Mouse (Mus musculus) T-helper 1 cell (primary cell): ENCODE results near the gene Stat5b.
"Not testable (repeated sequence)": the region's sequence is repeated elsewhere in the genome, so short reads cannot be mapped to it uniquely, and the experiment has no call there.

Experiments used
- in situ Hi-C: fragments of 300-600 bp; cut with MboI, MseI; formaldehyde crosslinking; loops from one replicate; pipeline ENCODE4 v1.15.1; 2025; ENCODE audit warnings: high pct_unique_total_duplicates

Stat5b gene

GRCm38 (mm10) chr11:100816801-100817200 lies 33.7 kb downstream of the Stat5b start:
- in situ Hi-C loops, result no loop called here

GRCm38 (mm10) chr11:100816342-100816741 lies 34.2 kb downstream of the Stat5b start:
- in situ Hi-C loops, result no loop called here

DNA sequence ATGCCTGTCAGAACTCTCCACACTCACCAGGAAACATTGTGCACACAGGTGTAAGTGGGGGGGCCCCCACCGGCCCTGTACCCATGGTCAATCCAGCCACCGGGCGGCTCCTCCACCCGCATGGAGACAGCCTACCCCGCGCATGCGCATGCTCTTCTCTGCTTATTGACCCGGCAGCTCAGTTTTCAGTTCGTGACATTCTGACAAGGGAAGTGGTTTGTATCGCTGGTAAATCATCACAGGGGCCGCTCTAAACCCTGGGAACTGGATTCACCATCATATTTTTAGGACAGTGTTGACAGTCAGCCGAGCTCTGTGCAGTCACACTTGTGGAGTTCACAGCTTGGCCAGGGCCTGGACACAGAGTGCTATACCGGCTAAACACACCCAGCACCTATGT lies 36.0 kb downstream of the Stat5b start:
- in situ Hi-C loops, result no loop called here

DNA sequence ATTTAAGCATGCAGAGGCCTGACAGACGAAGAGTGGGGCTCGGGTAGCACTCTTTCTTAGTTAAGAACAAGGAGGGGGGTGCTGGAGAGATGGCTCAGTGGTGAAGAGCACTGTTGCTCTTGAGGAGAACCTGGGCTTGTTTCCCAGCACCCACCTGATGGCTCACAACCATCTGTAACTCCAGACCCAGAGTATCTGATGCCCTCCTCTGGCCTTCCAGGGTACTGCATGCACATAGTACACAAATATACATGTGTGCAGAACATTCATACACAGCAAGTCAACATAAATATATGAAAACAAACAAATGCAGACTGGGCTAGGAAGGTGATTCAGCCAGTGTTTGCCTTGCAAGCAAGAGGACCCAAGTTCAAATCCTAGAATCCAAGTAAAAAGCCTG lies 39.4 kb downstream of the Stat5b start:
- in situ Hi-C loops, result no loop called here

- in situ Hi-C loops, result no loop called here
Observed at GRCm38 (mm10) chr11:100810516-100810915, 40.0 kb downstream of the Stat5b start.

DNA sequence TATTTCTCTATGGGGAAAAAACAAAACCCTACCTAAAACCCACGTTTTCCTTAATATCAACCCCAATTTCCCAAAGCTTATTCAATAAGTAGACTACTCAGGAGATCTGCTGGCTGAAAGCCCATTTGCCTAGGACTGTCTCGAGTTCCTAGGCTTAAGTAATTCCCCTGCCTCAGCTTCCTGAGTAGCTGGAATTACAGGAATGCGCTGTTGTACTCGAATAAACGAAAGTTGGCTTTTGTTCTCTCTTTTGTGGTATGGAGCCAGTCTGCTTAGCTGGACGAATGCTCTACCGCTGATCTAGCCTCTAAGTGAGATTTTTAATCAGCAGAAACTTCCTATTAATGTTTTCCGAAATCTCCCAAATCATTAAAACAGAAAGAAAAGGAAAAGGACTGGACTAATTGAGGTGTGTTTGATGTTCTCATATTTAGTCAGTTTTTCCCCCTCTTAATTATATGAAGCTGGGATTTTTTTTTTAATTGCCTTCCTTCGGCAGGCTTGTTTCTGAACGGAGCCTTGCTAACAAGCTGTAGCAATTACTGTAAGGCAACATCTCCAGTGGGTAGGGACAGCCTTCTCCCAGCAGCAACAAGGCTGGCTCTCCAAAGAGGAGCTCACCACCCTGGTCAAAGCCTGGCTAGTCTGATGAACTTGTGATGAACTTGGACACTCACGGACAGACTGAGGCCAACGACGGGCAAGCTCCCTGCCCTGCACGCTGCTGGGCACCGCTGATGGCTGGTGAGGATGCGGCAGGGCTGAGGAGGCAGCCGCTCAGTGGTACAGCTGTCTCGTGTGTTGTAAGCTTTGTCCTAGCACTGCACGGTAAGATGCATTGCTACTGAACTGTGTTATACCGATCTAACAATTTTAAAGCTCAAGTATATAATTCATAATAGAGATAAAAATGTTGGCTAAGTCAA lies 43.9 kb downstream of the Stat5b start:
- in situ Hi-C loops, result no loop called here

- in situ Hi-C loops, result no loop called here
Observed at GRCm38 (mm10) chr11:100805535-100805934, 45.0 kb downstream of the Stat5b start.

- in situ Hi-C loops, result no loop called here
Observed at GRCm38 (mm10) chr11:100804409-100804808, 46.1 kb downstream of the Stat5b start.

DNA sequence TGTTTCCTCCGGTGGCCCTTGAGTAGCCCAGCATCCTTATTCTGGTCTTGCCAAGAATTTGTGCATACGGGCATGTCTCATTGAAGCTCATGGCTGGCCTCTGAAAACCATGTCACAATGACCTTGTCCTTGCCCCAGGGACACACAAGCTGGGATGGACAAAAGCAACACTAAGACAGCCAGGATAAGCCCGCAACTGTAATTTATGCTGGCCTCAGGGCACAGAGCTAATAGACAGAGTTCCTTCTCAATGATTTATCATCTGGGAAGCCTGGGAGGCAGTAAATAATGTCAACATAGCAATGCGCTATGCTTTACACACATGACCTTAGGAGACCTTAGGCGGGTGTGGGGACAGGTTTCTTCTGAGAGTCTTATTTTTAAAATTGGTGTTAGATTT lies 51.1 kb downstream of the Stat5b start:
- in situ Hi-C loops, result loop anchor here (5.0 kb wide), 1 partner anchor 73 kb away; no protein-coding TSS in a partner anchor

GRCm38 (mm10) chr11:100796585-100796984 lies 53.9 kb downstream of the Stat5b start:
- in situ Hi-C loops, result loop anchor here (5.0 kb wide), 1 partner anchor 76 kb away; no protein-coding TSS in a partner anchor

DNA sequence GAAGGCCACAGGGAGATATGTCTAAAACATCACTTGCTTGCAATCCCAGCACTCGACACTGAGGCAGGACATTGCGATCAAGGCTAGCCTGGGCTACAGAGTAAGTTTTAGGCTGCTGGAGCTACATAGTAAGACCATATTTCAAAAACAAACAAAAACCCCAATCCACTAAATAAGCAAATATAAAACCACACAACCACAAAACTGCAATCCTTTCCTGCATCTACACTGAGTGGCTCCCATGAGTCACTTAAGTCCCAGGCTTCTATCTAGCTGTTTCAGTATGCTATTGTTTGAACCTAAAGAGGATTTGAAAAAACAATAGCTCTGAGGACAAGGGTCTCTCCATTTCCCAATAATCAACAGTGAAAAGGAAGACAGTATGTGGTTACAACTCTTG lies 55.1 kb downstream of the Stat5b start:
- in situ Hi-C loops, result loop anchor here (5.0 kb wide), 1 partner anchor 77 kb away; no protein-coding TSS in a partner anchor

DNA sequence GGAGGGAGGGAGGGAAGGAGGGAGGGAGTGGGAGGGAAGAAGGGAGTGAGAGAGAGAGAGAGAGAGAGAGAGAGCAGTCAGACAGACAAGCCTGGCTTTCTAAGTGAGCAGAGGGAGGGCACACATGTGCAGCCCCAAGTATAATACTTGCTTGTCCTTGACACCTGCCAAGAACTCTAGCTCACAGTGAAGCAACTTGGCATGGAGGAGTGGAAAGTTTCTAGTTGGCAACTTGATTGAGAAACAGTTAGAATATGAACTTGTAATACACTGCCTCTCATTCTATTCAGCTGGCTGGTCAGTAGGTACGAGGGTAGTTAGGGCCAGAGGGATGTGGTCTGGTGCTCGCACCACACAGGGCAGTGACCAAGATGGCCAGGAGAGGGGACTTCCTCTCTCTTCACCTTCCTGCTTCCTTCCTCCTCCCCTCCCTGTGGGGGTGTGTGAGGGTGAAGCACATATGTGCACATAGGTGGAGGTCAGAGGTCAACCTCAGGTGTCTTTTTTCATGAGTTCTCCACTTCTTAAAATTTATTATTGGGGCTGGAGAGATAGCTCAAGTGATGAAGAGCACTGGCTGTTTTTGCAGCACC lies 59.0 kb downstream of the Stat5b start:
- in situ Hi-C loops, result no loop called here

- in situ Hi-C loops, result not testable (repeated sequence)
Observed at GRCm38 (mm10) chr11:100790644-100791043, 59.9 kb downstream of the Stat5b start.

DNA sequence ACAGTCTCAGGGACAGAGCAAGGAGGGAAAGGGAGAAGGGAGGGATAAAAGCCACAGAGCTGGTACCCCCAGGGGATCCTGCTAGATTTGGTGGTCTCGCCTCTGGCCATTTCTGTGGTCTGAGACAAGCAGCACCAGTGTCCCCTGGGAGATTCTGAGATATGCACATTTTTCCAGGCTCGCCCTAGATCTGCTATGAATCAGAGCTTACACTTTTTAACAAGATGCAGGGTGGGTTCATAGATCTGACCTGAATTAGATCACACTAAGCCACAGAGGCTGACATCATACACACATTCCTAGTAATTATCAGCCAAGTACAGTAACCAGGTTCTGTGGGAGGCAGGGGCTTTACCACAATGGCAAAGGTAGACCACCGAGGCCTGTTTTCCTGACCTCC lies 60.8 kb downstream of the Stat5b start:
- in situ Hi-C loops, result no loop called here

- in situ Hi-C loops, result no loop called here
Observed at GRCm38 (mm10) chr11:100785774-100786173, 64.8 kb downstream of the Stat5b start.

DNA sequence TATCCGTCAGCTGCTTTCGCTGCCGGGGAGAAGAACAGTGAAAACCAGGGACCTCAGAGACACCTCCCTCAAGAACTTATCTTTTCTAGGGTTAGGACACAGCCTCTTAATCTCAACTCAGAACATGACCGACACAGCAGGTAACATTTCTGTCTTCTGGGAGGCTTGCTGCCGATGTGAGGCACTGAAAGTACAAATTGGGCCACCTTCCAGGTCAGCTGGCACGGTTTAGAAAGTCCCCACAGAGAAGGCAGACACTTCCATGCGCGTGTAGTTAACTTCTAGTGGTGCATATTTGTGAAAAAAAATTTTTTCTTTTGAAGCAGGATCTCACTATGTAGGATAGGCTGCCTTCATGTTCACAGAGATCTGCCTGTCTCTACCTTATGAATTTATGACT lies 66.2 kb downstream of the Stat5b start:
- in situ Hi-C loops, result no loop called here

- in situ Hi-C loops, result no loop called here
Observed at GRCm38 (mm10) chr11:100782568-100782967, 68.0 kb downstream of the Stat5b start.

DNA sequence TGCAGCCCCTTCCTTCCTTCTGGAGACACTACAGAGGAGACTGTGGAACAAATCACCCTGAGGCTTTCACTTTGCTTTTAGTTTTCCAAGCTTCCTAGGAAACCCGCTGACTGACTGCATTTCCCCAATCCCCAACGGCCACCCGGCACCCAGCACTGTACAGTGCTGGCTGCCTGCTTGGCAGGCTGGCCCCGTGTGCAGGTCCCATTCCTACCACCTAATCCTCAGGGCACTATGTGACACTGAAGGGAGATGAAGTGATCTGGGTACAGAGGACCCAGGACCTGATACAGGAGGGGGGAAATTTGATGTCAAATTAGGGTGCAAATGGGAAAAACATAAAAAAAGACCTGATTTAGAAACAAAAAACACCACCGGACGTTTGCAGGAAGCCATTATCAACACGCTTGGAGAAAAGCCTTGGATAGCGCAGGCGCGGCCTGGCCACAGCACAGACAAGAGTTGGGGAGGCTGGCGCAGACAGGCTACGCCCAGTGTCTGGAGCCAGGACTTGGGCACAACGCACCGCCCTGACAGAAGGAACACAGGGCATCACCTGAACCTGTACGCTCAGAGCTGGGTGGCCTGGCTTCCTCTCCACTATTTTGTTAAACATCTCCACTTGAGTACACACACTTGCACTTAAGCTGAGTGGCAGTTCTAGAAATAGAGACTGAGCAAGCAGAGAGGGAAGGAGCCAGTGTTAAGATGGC lies 68.6 kb downstream of the Stat5b start:
- in situ Hi-C loops, result no loop called here

- in situ Hi-C loops, result no loop called here
Observed at GRCm38 (mm10) chr11:100780247-100780646, 70.3 kb downstream of the Stat5b start.

DNA sequence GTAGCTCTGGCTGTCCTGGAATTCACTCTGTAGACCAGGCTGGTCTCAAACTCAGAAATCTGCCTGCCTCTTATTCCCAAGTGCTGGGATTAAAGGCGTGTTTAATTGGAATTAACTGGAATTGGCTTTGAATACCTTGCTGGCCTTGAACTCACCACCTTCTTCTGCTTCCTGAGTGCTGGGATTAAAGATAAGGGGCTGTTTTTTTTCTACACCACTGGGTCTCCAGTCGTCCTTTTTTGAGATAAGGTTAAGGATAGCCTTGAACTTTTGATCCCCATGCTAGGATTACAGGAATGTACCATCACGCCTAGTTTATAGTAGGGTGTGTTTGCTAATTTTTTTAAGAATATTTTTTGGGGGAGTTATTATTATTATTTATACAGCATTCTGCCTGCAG lies 72.5 kb downstream of the Stat5b start:
- in situ Hi-C loops, result no loop called here

GRCm38 (mm10) chr11:100775921-100776320 lies 74.6 kb downstream of the Stat5b start:
- in situ Hi-C loops, result no loop called here

GRCm38 (mm10) chr11:100774261-100774660 lies 76.3 kb downstream of the Stat5b start:
- in situ Hi-C loops, result no loop called here
